Mouse (Mus musculus) neural tube, embryonic 11.5 days (tissue): Measurements from ENCODE around the gene Pi4k2a. TPM values are rescaled to one million over a fixed set of nuclear protein-coding genes. Genes with fewer than 3 reads are reported as not detected.

ENCODE experiments used
- ATAC-seq: fragments of 200-750 bp; cut with Nextera tagmentation; 2 replicates; pipeline ENCODE4 v1.8.0; 2017; ENCODE audit warnings: moderate number of reproducible peaks, mild to moderate bottlenecking, moderate TSS enrichment, moderate library complexity; ENCODE audit not compliant: insufficient read depth, low FRiP score, low TSS enrichment
- DNase-seq: peaks from one replicate; pipeline ENCODE4 v3.0.0-alpha.2; 2015; ENCODE audit warnings: low spot score
- H3K27ac ChIP-seq: fragments of 300-500 bp; sonication (generic); 2 replicates; pipeline ENCODE4 v1.5.1; 2014; ENCODE audit warnings: low read depth, mild to moderate bottlenecking, low read length
- H3K27me3 ChIP-seq: fragments of 300-500 bp; sonication (generic); 2 replicates; pipeline ENCODE4 v1.6.1; 2014; ENCODE audit warnings: mild to moderate bottlenecking, low read length, mixed read lengths; ENCODE audit not compliant: control insufficient read depth, insufficient read depth
- H3K36me3 ChIP-seq: fragments of 300-500 bp; sonication (generic); 2 replicates; pipeline ENCODE4 v1.6.1; 2014; ENCODE audit warnings: mild to moderate bottlenecking, low read length, moderate library complexity, mixed read lengths; ENCODE audit not compliant: control insufficient read depth, insufficient read depth
- H3K4me1 ChIP-seq: fragments of 300-500 bp; sonication (generic); 2 replicates; pipeline ENCODE4 v1.6.1; 2014; ENCODE audit warnings: low read length, mixed read lengths; ENCODE audit not compliant: control insufficient read depth, insufficient read depth
- H3K4me2 ChIP-seq: fragments of 300-500 bp; sonication (generic); 2 replicates; pipeline ENCODE4 v1.6.1; 2014; ENCODE audit warnings: low read depth, mild to moderate bottlenecking, moderate library complexity
- H3K4me3 ChIP-seq: fragments of 300-500 bp; sonication (generic); 2 replicates; pipeline ENCODE4 v1.5.1; 2014; ENCODE audit warnings: low read depth, low read length
- H3K9ac ChIP-seq: fragments of 300-500 bp; sonication (generic); 2 replicates; pipeline ENCODE4 v1.6.1; 2014; ENCODE audit warnings: mild to moderate bottlenecking, low read length
- H3K9me3 ChIP-seq: fragments of 300-500 bp; sonication (generic); 2 replicates; pipeline ENCODE4 v1.6.1; 2016; ENCODE audit warnings: low read length; ENCODE audit not compliant: control insufficient read depth
- WGBS: fragments of 180-500 bp; shearing (Covaris S2); extraction: QIAGEN DNeasy Blood & Tissue Kit; methylation state at CpG from one replicate; pipeline ENCODE4 v1.1.7; 2014; 5-methylcytosine and 5-hydroxymethylcytosine counted together
- polyA plus RNA-seq: library from polyadenylated mRNA; unstranded; fragments of >200 nt; fragmentation: Nextera tagmentation; extraction: Ambion mirVana; gene quantifications from 2 replicates; pipeline ENCODE4 v1.2.1, GENCODE M21; 2014

Pi4k2a gene
- polyA plus RNA-seq, 1 experiment from 2014 or later, result 29.6 TPM

- H3K9me3 ChIP-seq, result no peaks in the 10 kb centered on the region
Observed at GRCm38 (mm10) chr19:42135070-42135469, 44.8 kb downstream of the Pi4k2a start.

GRCm38 (mm10) chr19:42136126-42136525 lies 45.9 kb downstream of the Pi4k2a start:
- Histone ChIP-seq H3K27me3 (no peaks in the 10 kb centered on the region), H3K9me3 (no peaks in the 10 kb centered on the region), H3K4me2 (no peak overlapping the region), H3K27ac (no peak overlapping the region), H3K4me1 (no peaks in the 10 kb centered on the region), H3K36me3 (no peaks in the 10 kb centered on the region), H3K9ac (no peak overlapping the region), H3K4me3 (no peak overlapping the region)
- ATAC-seq (no peak), DNase-seq (no peak)
- WGBS, result 23% methylated on average over 5 of the region's 5 CpGs

More at GRCm38 (mm10) chr19:42135070-42135469, 44.8 kb downstream of the Pi4k2a start:
- H3K4me3 ChIP-seq, result no peak overlapping the region
- no peaks in the 10 kb centered on the region; the same call in 1 of the 2 replicates for H3K4me1 ChIP-seq
- H3K36me3 ChIP-seq, result no peaks in the 10 kb centered on the region
- no peak overlapping the region for H3K4me2 ChIP-seq
- DNase-seq, result no peak
- no peak overlapping the region for H3K9ac ChIP-seq
- H3K27me3 ChIP-seq, result no peaks in the 10 kb centered on the region
- H3K27ac ChIP-seq, result no peak overlapping the region
- ATAC-seq, result no peak

- Histone ChIP-seq H3K4me3 (no peak overlapping the region), H3K4me2 (no peak overlapping the region), H3K9me3 (no peaks in the 10 kb centered on the region), H3K27ac (no peak overlapping the region), H3K27me3 (no peaks in the 10 kb centered on the region), H3K9ac (no peak overlapping the region), H3K36me3 (no peaks in the 10 kb centered on the region), H3K4me1 (no peaks in the 10 kb centered on the region)
- WGBS, result 90% methylated on average over 4 of the region's 4 CpGs
- ATAC-seq, result no peak
- no peak for DNase-seq
Observed at GRCm38 (mm10) chr19:42137167-42137672, 47.0 kb downstream of the Pi4k2a start.

- 91% methylated on average over 15 of the region's 15 CpGs for WGBS
- H3K27ac ChIP-seq, result no peak overlapping the region
- H3K4me1 ChIP-seq, result no peaks in the 10 kb centered on the region
- no peak overlapping the region for H3K4me3 ChIP-seq
- no peak for DNase-seq
- H3K9ac ChIP-seq, result no peak overlapping the region
- no peaks in the 10 kb centered on the region for H3K36me3 ChIP-seq
- no peak for ATAC-seq
- H3K27me3 ChIP-seq, result no peaks in the 10 kb centered on the region
- no peak overlapping the region for H3K4me2 ChIP-seq
- no peaks in the 10 kb centered on the region for H3K9me3 ChIP-seq
Observed at GRCm38 (mm10) chr19:42138517-42139285, 48.4 kb downstream of the Pi4k2a start.

GRCm38 (mm10) chr19:42139724-42140517 lies 49.7 kb downstream of the Pi4k2a start:
- WGBS, result 84% methylated on average over 5 of the region's 5 CpGs
- no peak overlapping the region for H3K27ac ChIP-seq
- no peak overlapping the region for H3K9ac ChIP-seq
- no peak overlapping the region for H3K4me3 ChIP-seq
- H3K4me2 ChIP-seq, result no peak overlapping the region
- H3K9me3 ChIP-seq, result no peaks in the 10 kb centered on the region
- ATAC-seq (no peak), DNase-seq (no peak)
- H3K36me3 ChIP-seq, result no peaks in the 10 kb centered on the region
- H3K4me1 ChIP-seq, result no peaks in the 10 kb centered on the region
- H3K27me3 ChIP-seq, result no peaks in the 10 kb centered on the region

- H3K27ac ChIP-seq, result no peak overlapping the region
- no peaks in the 10 kb centered on the region for H3K9me3 ChIP-seq
- no peak overlapping the region for H3K4me2 ChIP-seq
- H3K27me3 ChIP-seq, result 0 out of 2 replicates have a peak, but pooled peaks cover 2% of the 10 kb centered on the region
- no peak overlapping the region for H3K9ac ChIP-seq
- no peak overlapping the region for H3K4me3 ChIP-seq
- H3K4me1 ChIP-seq, result no peaks in the 10 kb centered on the region
- H3K36me3 ChIP-seq, result no peaks in the 10 kb centered on the region
- no peak for ATAC-seq
- DNase-seq, result no peak
- WGBS, result 69% methylated on average over 3 of the region's 3 CpGs
Observed at GRCm38 (mm10) chr19:42141998-42142397, 51.7 kb downstream of the Pi4k2a start.

- Histone ChIP-seq H3K9me3 (no peaks in the 10 kb centered on the region), H3K36me3 (no peaks in the 10 kb centered on the region), H3K9ac (no peak overlapping the region), H3K27ac (no peak overlapping the region), H3K4me1 (no peaks in the 10 kb centered on the region), H3K4me3 (no peak overlapping the region), H3K27me3 (0 out of 2 replicates have a peak, but pooled peaks cover 2% of the 10 kb centered on the region), H3K4me2 (no peak overlapping the region)
- no peak for DNase-seq
- no peak for ATAC-seq
- WGBS, result 73% methylated on average over 2 of the region's 2 CpGs
Observed at GRCm38 (mm10) chr19:42142757-42143156, 52.5 kb downstream of the Pi4k2a start.

GRCm38 (mm10) chr19:42144067-42144466 lies 53.8 kb downstream of the Pi4k2a start:
- H3K4me3 ChIP-seq, result no peak overlapping the region
- ATAC-seq (no peak), DNase-seq (no peak)
- no peak overlapping the region for H3K9ac ChIP-seq
- H3K27ac ChIP-seq, result no peak overlapping the region
- 61% methylated on average over 6 of the region's 6 CpGs for WGBS
- peaks cover 4% of the 10 kb centered on the region; the same call in 1 of the 2 replicates for H3K27me3 ChIP-seq
- H3K4me2 ChIP-seq, result no peak overlapping the region
- no peaks in the 10 kb centered on the region for H3K9me3 ChIP-seq
- no peaks in the 10 kb centered on the region for H3K36me3 ChIP-seq
- peaks cover 6% of the 10 kb centered on the region; the same call in 1 of the 2 replicates for H3K4me1 ChIP-seq
